Mouse (Mus musculus) WW6 (cell line): Measurements from ENCODE around the gene Poc5.
A peak's percentile ranks its signal among the peaks of the same experiment; 100 is the strongest.

Experiments used
- DNase-seq: peaks from one replicate; pipeline ENCODE4 v3.0.0-alpha.2; 2013; ENCODE audit warnings: low read depth, low spot score

Poc5 gene

GRCm38 (mm10) chr13:96388042-96388888 lies at the start of gene Poc5:
TSS of gene Poc5 (plus strand) at chr13:96388294.
- peak; percentile 93 for DNase-seq

- DNase-seq = no peak
These were observed 46.6 kb upstream of the Poc5 start for GRCm38 (mm10) chr13:96341461-96341860.

GRCm38 (mm10) chr13:96344778-96345177 lies 43.3 kb upstream of the Poc5 start:
- DNase-seq = no peak

GRCm38 (mm10) chr13:96346581-96346980 lies 41.5 kb upstream of the Poc5 start:
- DNase-seq = no peak

- no peak for DNase-seq
These were observed 37.9 kb upstream of the Poc5 start for GRCm38 (mm10) chr13:96350207-96350606.

- no peak for DNase-seq
These were observed 36.8 kb upstream of the Poc5 start for GRCm38 (mm10) chr13:96351264-96351663.

GRCm38 (mm10) chr13:96375519-96375918 lies 12.6 kb upstream of the Poc5 start:
- no peak for DNase-seq

GRCm38 (mm10) chr13:96376871-96377270 lies 11.2 kb upstream of the Poc5 start:
- no peak for DNase-seq

- no peak for DNase-seq
These were observed 10.2 kb upstream of the Poc5 start for GRCm38 (mm10) chr13:96377883-96378282.

GRCm38 (mm10) chr13:96389301-96389700 lies 1.2 kb downstream of the Poc5 start:
- no peak for DNase-seq

- DNase-seq = no peak
These were observed 13.2 kb downstream of the Poc5 start for GRCm38 (mm10) chr13:96401251-96401650.

- DNase-seq = no peak
These were observed 17.4 kb downstream of the Poc5 start for GRCm38 (mm10) chr13:96405518-96405917.

GRCm38 (mm10) chr13:96407040-96407439 lies 18.9 kb downstream of the Poc5 start:
- no peak for DNase-seq

GRCm38 (mm10) chr13:96408786-96409185 lies 20.7 kb downstream of the Poc5 start:
- DNase-seq = no peak

GRCm38 (mm10) chr13:96414384-96414783 lies 26.3 kb downstream of the Poc5 start:
- no peak for DNase-seq

GRCm38 (mm10) chr13:96416380-96416779 lies 28.3 kb downstream of the Poc5 start:
- no peak for DNase-seq

- no peak for DNase-seq
These were observed 29.2 kb downstream of the Poc5 start for GRCm38 (mm10) chr13:96417261-96417813.

- DNase-seq = no peak
These were observed 30.4 kb downstream of the Poc5 start for GRCm38 (mm10) chr13:96418487-96418886.

- DNase-seq = no peak
These were observed 33.1 kb downstream of the Poc5 start for GRCm38 (mm10) chr13:96421230-96421629.

- DNase-seq = no peak
These were observed 36.6 kb downstream of the Poc5 start for GRCm38 (mm10) chr13:96424496-96425274.

- DNase-seq = no peak
These were observed 38.0 kb downstream of the Poc5 start for GRCm38 (mm10) chr13:96426044-96426443.

GRCm38 (mm10) chr13:96428531-96428930 lies 40.4 kb downstream of the Poc5 start:
- DNase-seq = no peak
